Mouse (Mus musculus) limb, embryonic 15.5 days (tissue): Measurements from ENCODE around the gene Iqgap1. TPM values are rescaled to one million over a fixed set of nuclear protein-coding genes. Genes with fewer than 3 reads are reported as not detected.

Experiments
- ATAC-seq: fragments of 200-750 bp; cut with Nextera tagmentation; 2 replicates; pipeline ENCODE4 v1.8.0; 2017; ENCODE audit warnings: low read depth, moderate TSS enrichment; ENCODE audit not compliant: insufficient number of reproducible peaks, low FRiP score, low TSS enrichment
- H3K27ac ChIP-seq: fragments of 300-500 bp; sonication (generic); 2 replicates; pipeline ENCODE4 v1.5.1; 2015; ENCODE audit warnings: moderate library complexity, mild to moderate bottlenecking, inconsistent platforms
- H3K27me3 ChIP-seq: fragments of 300-500 bp; sonication (generic); 2 replicates; pipeline ENCODE4 v1.6.1; 2015; ENCODE audit warnings: inconsistent platforms
- H3K36me3 ChIP-seq: fragments of 300-500 bp; sonication (generic); 2 replicates; pipeline ENCODE4 v1.6.1; 2015; ENCODE audit warnings: inconsistent platforms
- H3K4me1 ChIP-seq: fragments of 300-500 bp; sonication (generic); 2 replicates; pipeline ENCODE4 v1.6.1; 2015; ENCODE audit warnings: inconsistent platforms
- H3K4me2 ChIP-seq: fragments of 300-500 bp; sonication (generic); 2 replicates; pipeline ENCODE4 v1.6.1; 2015; ENCODE audit warnings: mild to moderate bottlenecking, inconsistent platforms
- H3K4me3 ChIP-seq: fragments of 300-500 bp; sonication (generic); 2 replicates; pipeline ENCODE4 v1.5.1; 2015; ENCODE audit warnings: mild to moderate bottlenecking, inconsistent platforms
- H3K9ac ChIP-seq: fragments of 300-500 bp; sonication (generic); 2 replicates; pipeline ENCODE4 v1.6.1; 2015; ENCODE audit warnings: inconsistent platforms
- H3K9me3 ChIP-seq: fragments of 300-500 bp; sonication (generic); 2 replicates; pipeline ENCODE4 v1.6.1; 2016; ENCODE audit warnings: inconsistent platforms
- whole genome bisulfite sequencing: fragments of 180-500 bp; shearing (Covaris S2); methylation state at CpG from one replicate; pipeline ENCODE4 v1.1.7; 2015; 5-methylcytosine and 5-hydroxymethylcytosine counted together
- polyA plus RNA-seq: library from polyadenylated mRNA; unstranded; fragments of >200 nt; fragmentation: Nextera tagmentation; extraction: Ambion mirVana; gene quantifications from 2 replicates; pipeline ENCODE4 v1.2.1, GENCODE M21; 2015

Iqgap1 gene
- polyA plus RNA-seq, 1 experiment from 2014 or later = 103 TPM

GRCm38 (mm10) chr7:80721041-80721440 is 104.7 kb downstream of the Iqgap1 start:
- Histone ChIP-seq H3K36me3 (peaks cover 91% of the 10 kb centered on the region), H3K4me3 (no peak overlapping the region), H3K27ac (no peak overlapping the region), H3K4me2 (no peak overlapping the region), H3K9ac (no peak overlapping the region), H3K4me1 (no peaks in the 10 kb centered on the region), H3K9me3 (no peaks in the 10 kb centered on the region), H3K27me3 (no peaks in the 10 kb centered on the region)
- WGBS = 56% methylated on average over 9 of the region's 9 CpGs
- no peak for ATAC-seq

- ATAC-seq = no peak
- Histone ChIP-seq H3K4me1 (no peaks in the 10 kb centered on the region), H3K9ac (no peak overlapping the region), H3K27me3 (no peaks in the 10 kb centered on the region), H3K36me3 (peaks cover 92% of the 10 kb centered on the region), H3K4me2 (no peak overlapping the region), H3K9me3 (no peaks in the 10 kb centered on the region), H3K27ac (no peak overlapping the region), H3K4me3 (no peak overlapping the region)
- 94% methylated on average over 7 of the region's 7 CpGs for WGBS
Observed at GRCm38 (mm10) chr7:80719582-80719981, 106.2 kb downstream of the Iqgap1 start.

GRCm38 (mm10) chr7:80719038-80719437 is 106.7 kb downstream of the Iqgap1 start:
- Histone ChIP-seq H3K27me3 (no peaks in the 10 kb centered on the region), H3K36me3 (peaks cover 91% of the 10 kb centered on the region), H3K4me3 (no peak overlapping the region), H3K4me2 (no peak overlapping the region), H3K27ac (no peak overlapping the region), H3K9me3 (no peaks in the 10 kb centered on the region), H3K9ac (no peak overlapping the region), H3K4me1 (no peaks in the 10 kb centered on the region)
- 96% methylated on average over 2 of the region's 2 CpGs for WGBS
- no peak for ATAC-seq

- H3K9ac ChIP-seq = no peak overlapping the region
- 85% methylated on average over 8 of the region's 8 CpGs for WGBS
- no peak overlapping the region for H3K4me2 ChIP-seq
- H3K36me3 ChIP-seq = peaks cover 91% of the 10 kb centered on the region
- no peaks in the 10 kb centered on the region for H3K9me3 ChIP-seq
- no peaks in the 10 kb centered on the region for H3K4me1 ChIP-seq
- no peaks in the 10 kb centered on the region for H3K27me3 ChIP-seq
- H3K27ac ChIP-seq = no peak overlapping the region
- H3K4me3 ChIP-seq = no peak overlapping the region
- no peak for ATAC-seq
Observed at GRCm38 (mm10) chr7:80718471-80718870, 107.3 kb downstream of the Iqgap1 start.

GRCm38 (mm10) chr7:80716758-80717157 is 109.0 kb downstream of the Iqgap1 start:
- Histone ChIP-seq H3K4me3 (no peak overlapping the region), H3K9me3 (no peaks in the 10 kb centered on the region), H3K36me3 (peaks cover 89% of the 10 kb centered on the region), H3K9ac (no peak overlapping the region), H3K4me2 (no peak overlapping the region), H3K4me1 (no peaks in the 10 kb centered on the region), H3K27me3 (no peaks in the 10 kb centered on the region), H3K27ac (no peak overlapping the region)
- no peak for ATAC-seq
- 79% methylated on average over 9 of the region's 9 CpGs for WGBS

- Histone ChIP-seq H3K4me3 (no peak overlapping the region), H3K36me3 (peaks cover 78% of the 10 kb centered on the region), H3K9me3 (no peaks in the 10 kb centered on the region), H3K9ac (no peak overlapping the region), H3K27ac (no peak overlapping the region), H3K27me3 (no peaks in the 10 kb centered on the region), H3K4me2 (no peak overlapping the region), H3K4me1 (no peaks in the 10 kb centered on the region)
- 85% methylated on average over 7 of the region's 7 CpGs for WGBS
- no peak for ATAC-seq
Observed at GRCm38 (mm10) chr7:80715306-80715705, 110.5 kb downstream of the Iqgap1 start.

- no peak overlapping the region for H3K4me2 ChIP-seq
- no peaks in the 10 kb centered on the region for H3K9me3 ChIP-seq
- peaks cover 50% of the 10 kb centered on the region for H3K36me3 ChIP-seq
- H3K9ac ChIP-seq = no peak overlapping the region
- no peaks in the 10 kb centered on the region for H3K4me1 ChIP-seq
- WGBS = 54% methylated on average over 8 of the region's 8 CpGs
- no peak overlapping the region for H3K4me3 ChIP-seq
- no peak for ATAC-seq
- H3K27me3 ChIP-seq = no peaks in the 10 kb centered on the region
- H3K27ac ChIP-seq = no peak overlapping the region
Observed at GRCm38 (mm10) chr7:80711496-80711895, 114.3 kb downstream of the Iqgap1 start.

- 90% methylated on average over 7 of the region's 7 CpGs for WGBS
- no peak overlapping the region for H3K9ac ChIP-seq
- no peaks in the 10 kb centered on the region for H3K9me3 ChIP-seq
- no peak overlapping the region for H3K4me3 ChIP-seq
- ATAC-seq = no peak
- no peak overlapping the region for H3K27ac ChIP-seq
- H3K4me2 ChIP-seq = no peak overlapping the region
- peaks cover 39% of the 10 kb centered on the region for H3K36me3 ChIP-seq
- no peaks in the 10 kb centered on the region for H3K27me3 ChIP-seq
- no peaks in the 10 kb centered on the region for H3K4me1 ChIP-seq
Observed at GRCm38 (mm10) chr7:80710333-80710732, 115.4 kb downstream of the Iqgap1 start.

GRCm38 (mm10) chr7:80704066-80704465 is 121.7 kb downstream of the Iqgap1 start:
- no peak overlapping the region for H3K4me2 ChIP-seq
- no peaks in the 10 kb centered on the region for H3K27me3 ChIP-seq
- H3K4me3 ChIP-seq = no peak overlapping the region
- no peak overlapping the region for H3K27ac ChIP-seq
- no peak overlapping the region for H3K9ac ChIP-seq
- H3K4me1 ChIP-seq = no peaks in the 10 kb centered on the region
- H3K36me3 ChIP-seq = peaks cover 3% of the 10 kb centered on the region; the same call in 1 of the 2 replicates
- WGBS = 84% methylated on average over 4 of the region's 4 CpGs
- no peak for ATAC-seq
- no peaks in the 10 kb centered on the region for H3K9me3 ChIP-seq

- Histone ChIP-seq H3K4me3 (no peak overlapping the region), H3K27ac (no peak overlapping the region), H3K36me3 (no peaks in the 10 kb centered on the region), H3K4me1 (no peaks in the 10 kb centered on the region), H3K4me2 (no peak overlapping the region), H3K9me3 (no peaks in the 10 kb centered on the region), H3K9ac (no peak overlapping the region), H3K27me3 (no peaks in the 10 kb centered on the region)
- WGBS = 65% methylated on average over 6 of the region's 6 CpGs
- ATAC-seq = no peak
Observed at GRCm38 (mm10) chr7:80702510-80702909, 123.3 kb downstream of the Iqgap1 start.

GRCm38 (mm10) chr7:80699709-80700108 is 126.1 kb downstream of the Iqgap1 start:
- 60% methylated on average over 8 of the region's 8 CpGs for WGBS
- no peaks in the 10 kb centered on the region for H3K4me1 ChIP-seq
- no peaks in the 10 kb centered on the region for H3K27me3 ChIP-seq
- H3K4me2 ChIP-seq = no peak overlapping the region
- H3K9me3 ChIP-seq = no peaks in the 10 kb centered on the region
- H3K36me3 ChIP-seq = no peaks in the 10 kb centered on the region
- H3K4me3 ChIP-seq = no peak overlapping the region
- H3K9ac ChIP-seq = no peak overlapping the region
- ATAC-seq = no peak
- no peak overlapping the region for H3K27ac ChIP-seq

- Histone ChIP-seq H3K9me3 (no peaks in the 10 kb centered on the region), H3K4me1 (no peaks in the 10 kb centered on the region), H3K27me3 (no peaks in the 10 kb centered on the region), H3K36me3 (no peaks in the 10 kb centered on the region), H3K9ac (no peak overlapping the region), H3K4me3 (no peak overlapping the region), H3K27ac (no peak overlapping the region), H3K4me2 (no peak overlapping the region)
- ATAC-seq = no peak
- WGBS = 73% methylated on average over 3 of the region's 3 CpGs
Observed at GRCm38 (mm10) chr7:80698940-80699339, 126.8 kb downstream of the Iqgap1 start.

GRCm38 (mm10) chr7:80697859-80698258 is 127.9 kb downstream of the Iqgap1 start:
- Histone ChIP-seq H3K4me2 (no peak overlapping the region), H3K4me3 (no peak overlapping the region), H3K4me1 (no peaks in the 10 kb centered on the region), H3K9ac (no peak overlapping the region), H3K27ac (no peak overlapping the region), H3K9me3 (no peaks in the 10 kb centered on the region), H3K27me3 (no peaks in the 10 kb centered on the region), H3K36me3 (no peaks in the 10 kb centered on the region)
- 60% methylated on average over 5 of the region's 5 CpGs for WGBS
- no peak for ATAC-seq
